Mouse (Mus musculus) forebrain, embryonic 13.5 days (tissue): ENCODE measurements around the gene Abhd13. TPM values are rescaled to one million over a fixed set of nuclear protein-coding genes. Genes with fewer than 3 reads are reported as not detected.

ENCODE experiments used
- ATAC-seq: fragments of 200-750 bp; cut with Nextera tagmentation; 2 replicates; pipeline ENCODE4 v1.8.0; 2017
- H3K27ac ChIP-seq: fragments of 300-500 bp; sonication (generic); 2 replicates; pipeline ENCODE4 v1.5.1; 2015; ENCODE audit warnings: inconsistent platforms, mild to moderate bottlenecking, moderate library complexity
- H3K27me3 ChIP-seq: fragments of 300-500 bp; sonication (generic); 2 replicates; pipeline ENCODE4 v1.6.1; 2015; ENCODE audit warnings: mild to moderate bottlenecking, inconsistent platforms
- H3K36me3 ChIP-seq: fragments of 300-500 bp; sonication (generic); 2 replicates; pipeline ENCODE4 v1.6.1; 2015; ENCODE audit warnings: mild to moderate bottlenecking, inconsistent platforms; ENCODE audit not compliant: poor library complexity, severe bottlenecking
- H3K4me1 ChIP-seq: fragments of 300-500 bp; sonication (generic); 2 replicates; pipeline ENCODE4 v1.6.1; 2015; ENCODE audit warnings: inconsistent platforms
- H3K4me2 ChIP-seq: fragments of 300-500 bp; sonication (generic); 2 replicates; pipeline ENCODE4 v1.6.1; 2015; ENCODE audit warnings: inconsistent platforms, mild to moderate bottlenecking, moderate library complexity
- H3K4me3 ChIP-seq: fragments of 300-500 bp; sonication (generic); 2 replicates; pipeline ENCODE4 v1.5.1; 2015; ENCODE audit warnings: mild to moderate bottlenecking, inconsistent platforms
- H3K9ac ChIP-seq: fragments of 300-500 bp; sonication (generic); 2 replicates; pipeline ENCODE4 v1.6.1; 2015; ENCODE audit warnings: mild to moderate bottlenecking, inconsistent platforms
- H3K9me3 ChIP-seq: fragments of 300-500 bp; sonication (generic); replicated peaks from 2 replicates; pipeline ENCODE4 v1.6.1; 2016; ENCODE audit warnings: inconsistent platforms
- WGBS: fragments of 180-500 bp; shearing (Covaris S2); methylation state at CpG from one replicate; pipeline ENCODE4 v1.1.7; 2015; 5-methylcytosine and 5-hydroxymethylcytosine counted together
- polyA plus RNA-seq: library from polyadenylated mRNA; unstranded; fragments of >200 nt; fragmentation: Nextera tagmentation; extraction: Ambion mirVana; gene quantifications from 2 replicates; pipeline ENCODE4 v1.2.1, GENCODE M21; 2015

Gene Abhd13
- polyA plus RNA-seq, 1 experiment from 2014 or later: 13.5 TPM

GRCm38 (mm10) chr8:9977016-9977415 lies 491 bp upstream of the Abhd13 start:
- no peak for ATAC-seq
- peaks cover 43% of the 10 kb centered on the region for H3K4me1 ChIP-seq
- 39% methylated on average over 15 of the region's 15 CpGs for WGBS

GRCm38 (mm10) chr8:9978475-9979230 lies 1.1 kb downstream of the Abhd13 start:
- H3K27ac ChIP-seq: no peak overlapping the region
- peak overlapping the region; percentile 91 for H3K4me3 ChIP-seq
- peak overlapping the region; percentile 84 for H3K4me2 ChIP-seq
- peaks cover 10% of the 10 kb centered on the region; the same call in 1 of the 2 replicates for H3K36me3 ChIP-seq
- no peak for ATAC-seq
- no peaks in the 10 kb centered on the region for H3K27me3 ChIP-seq
- H3K9ac ChIP-seq: peak overlapping the region; percentile 94
- no peaks in the 10 kb centered on the region for H3K9me3 ChIP-seq
- WGBS: 56% methylated on average over 18 of the region's 18 CpGs
- peaks cover 43% of the 10 kb centered on the region for H3K4me1 ChIP-seq

More at GRCm38 (mm10) chr8:9977016-9977415, 491 bp upstream of the Abhd13 start:
- Histone ChIP-seq H3K27ac (no peak overlapping the region; the same call in 1 of the 2 replicates), H3K4me3 (peak overlapping the region; percentile 91), H3K9me3 (no peaks in the 10 kb centered on the region), H3K4me2 (peak overlapping the region; percentile 84), H3K9ac (peak overlapping the region; percentile 94), H3K27me3 (no peaks in the 10 kb centered on the region), H3K36me3 (peaks cover 17% of the 10 kb centered on the region)

GRCm38 (mm10) chr8:9979746-9980145 lies 2.2 kb downstream of the Abhd13 start:
- WGBS: 74% methylated on average over 1 of the region's 1 CpGs
- Histone ChIP-seq H3K4me3 (no peak overlapping the region), H3K9me3 (no peaks in the 10 kb centered on the region), H3K4me1 (peaks cover 43% of the 10 kb centered on the region), H3K36me3 (peaks cover 13% of the 10 kb centered on the region; the same call in 1 of the 2 replicates), H3K9ac (no peak overlapping the region), H3K27ac (no peak overlapping the region), H3K27me3 (no peaks in the 10 kb centered on the region), H3K4me2 (no peak overlapping the region)
- no peak for ATAC-seq

GRCm38 (mm10) chr8:9980188-9980587 lies 2.7 kb downstream of the Abhd13 start:
- Histone ChIP-seq H3K36me3 (peaks cover 13% of the 10 kb centered on the region; the same call in 1 of the 2 replicates), H3K9me3 (no peaks in the 10 kb centered on the region), H3K4me2 (no peak overlapping the region), H3K4me1 (peaks cover 39% of the 10 kb centered on the region), H3K27ac (no peak overlapping the region), H3K27me3 (no peaks in the 10 kb centered on the region), H3K9ac (0 out of 2 replicates have a peak overlapping the region, but pooled peaks have one; percentile 12), H3K4me3 (no peak overlapping the region)
- no peak for ATAC-seq

GRCm38 (mm10) chr8:10004115-10004514 lies 26.6 kb downstream of the Abhd13 start:
- Histone ChIP-seq H3K4me3 (no peak overlapping the region), H3K27me3 (0 out of 2 replicates have a peak, but pooled peaks cover 3% of the 10 kb centered on the region), H3K9me3 (no peaks in the 10 kb centered on the region), H3K4me2 (no peak overlapping the region), H3K9ac (no peak overlapping the region), H3K27ac (no peak overlapping the region), H3K36me3 (no peaks in the 10 kb centered on the region), H3K4me1 (peaks cover 5% of the 10 kb centered on the region; the same call in 1 of the 2 replicates)
- no peak for ATAC-seq
- 79% methylated on average over 7 of the region's 7 CpGs for WGBS

- no peak within 1 kb of the TSS for H3K27ac ChIP-seq
- ATAC-seq: no peak
- H3K4me3 ChIP-seq: peak within 1 kb of the TSS; percentile 43
- H3K36me3 ChIP-seq: no peaks in the 10 kb centered on the region
- 75% methylated on average over 16 of the region's 16 CpGs for WGBS
- H3K27me3 ChIP-seq: 0 out of 2 replicates have a peak, but pooled peaks cover 3% of the 10 kb centered on the region
- H3K9ac ChIP-seq: peak within 1 kb of the TSS; percentile 59
- peak within 1 kb of the TSS; percentile 72 for H3K4me2 ChIP-seq
- peaks cover 5% of the 10 kb centered on the region; the same call in 1 of the 2 replicates for H3K4me1 ChIP-seq
- no peaks in the 10 kb centered on the region for H3K9me3 ChIP-seq
Observed at GRCm38 (mm10) chr8:10006156-10006985, 28.9 kb downstream of the Abhd13 start, which contains the start of gene Tnfsf13b. Gene Tnfsf13b, plus strand, starts transcription at chr8:10006467.

GRCm38 (mm10) chr8:10006986-10007659 lies 29.6 kb downstream of the Abhd13 start:
- H3K9ac ChIP-seq: peak overlapping the region; percentile 59
- H3K4me2 ChIP-seq: peak overlapping the region; percentile 72
- 4% methylated on average over 29 of the region's 29 CpGs for WGBS

GRCm38 (mm10) chr8:10007660-10008028 lies 30.1 kb downstream of the Abhd13 start:
- no peak overlapping the region for H3K9ac ChIP-seq
- WGBS: 37% methylated on average over 6 of the region's 6 CpGs
- H3K4me2 ChIP-seq: peak overlapping the region; percentile 72
- peak overlapping the region; percentile 43 for H3K4me3 ChIP-seq
- no peaks in the 10 kb centered on the region for H3K36me3 ChIP-seq
- H3K27ac ChIP-seq: no peak overlapping the region
- 0 out of 2 replicates have a peak, but pooled peaks cover 3% of the 10 kb centered on the region for H3K27me3 ChIP-seq
- ATAC-seq: no peak; the same call in 1 of the 2 replicates
- no peaks in the 10 kb centered on the region for H3K9me3 ChIP-seq
- peaks cover 5% of the 10 kb centered on the region; the same call in 1 of the 2 replicates for H3K4me1 ChIP-seq

More at GRCm38 (mm10) chr8:10006986-10007659, 29.6 kb downstream of the Abhd13 start:
- no peak overlapping the region for H3K27ac ChIP-seq
- H3K9me3 ChIP-seq: no peaks in the 10 kb centered on the region
- peaks cover 5% of the 10 kb centered on the region; the same call in 1 of the 2 replicates for H3K4me1 ChIP-seq
- H3K36me3 ChIP-seq: no peaks in the 10 kb centered on the region
- ATAC-seq: peak; percentile 82
- 0 out of 2 replicates have a peak, but pooled peaks cover 3% of the 10 kb centered on the region for H3K27me3 ChIP-seq
- H3K4me3 ChIP-seq: peak overlapping the region; percentile 43

- H3K36me3 ChIP-seq: no peaks in the 10 kb centered on the region
- no peaks in the 10 kb centered on the region for H3K27me3 ChIP-seq
- H3K4me3 ChIP-seq: no peak overlapping the region
- H3K4me2 ChIP-seq: no peak overlapping the region
- peaks cover 7% of the 10 kb centered on the region; the same call in 1 of the 2 replicates for H3K4me1 ChIP-seq
- 86% methylated on average over 1 of the region's 1 CpGs for WGBS
- H3K27ac ChIP-seq: no peak overlapping the region
- no peaks in the 10 kb centered on the region for H3K9me3 ChIP-seq
- no peak overlapping the region for H3K9ac ChIP-seq
- ATAC-seq: no peak
Observed at GRCm38 (mm10) chr8:10016252-10016651, 38.7 kb downstream of the Abhd13 start.

GRCm38 (mm10) chr8:10017231-10017630 lies 39.7 kb downstream of the Abhd13 start:
- Histone ChIP-seq H3K27me3 (no peaks in the 10 kb centered on the region), H3K4me3 (no peak overlapping the region), H3K36me3 (no peaks in the 10 kb centered on the region), H3K4me2 (no peak overlapping the region), H3K9me3 (no peaks in the 10 kb centered on the region), H3K4me1 (peaks cover 7% of the 10 kb centered on the region; the same call in 1 of the 2 replicates), H3K9ac (no peak overlapping the region), H3K27ac (no peak overlapping the region; the same call in 1 of the 2 replicates)
- peak; percentile 41; the same call in 1 of the 2 replicates for ATAC-seq
- 41% methylated on average over 3 of the region's 3 CpGs for WGBS

GRCm38 (mm10) chr8:10030320-10031060 lies 53.0 kb downstream of the Abhd13 start:
- 73% methylated on average over 8 of the region's 8 CpGs for WGBS
- no peaks in the 10 kb centered on the region for H3K27me3 ChIP-seq
- H3K4me3 ChIP-seq: no peak overlapping the region
- H3K27ac ChIP-seq: no peak overlapping the region
- no peak overlapping the region for H3K9ac ChIP-seq
- no peaks in the 10 kb centered on the region for H3K36me3 ChIP-seq
- H3K4me1 ChIP-seq: peaks cover 8% of the 10 kb centered on the region; the same call in 1 of the 2 replicates
- H3K4me2 ChIP-seq: no peak overlapping the region
- no peaks in the 10 kb centered on the region for H3K9me3 ChIP-seq
- no peak for ATAC-seq
